Mouse (Mus musculus) brown adipose tissue, adult 24 weeks (tissue): ENCODE measurements around the gene Fgf8. TPM values are rescaled to one million over a fixed set of nuclear protein-coding genes. Genes with fewer than 3 reads are reported as not detected.

Experiments used
- H3K27ac ChIP-seq: fragments of 200-500 bp; replicated peaks from 2 replicates; pipeline ENCODE4 v1.5.1; 2012; ENCODE audit warnings: low read depth, mild to moderate bottlenecking, low read length
- H3K4me1 ChIP-seq: fragments of 200-500 bp; 2 replicates; pipeline ENCODE4 v1.6.1; 2012; ENCODE audit warnings: low read length, mixed read lengths; ENCODE audit not compliant: control insufficient read depth, insufficient read depth, insufficient read length
- H3K4me3 ChIP-seq: fragments of 200-500 bp; 2 replicates; pipeline ENCODE4 v1.5.1; 2012; ENCODE audit warnings: low read depth, mild to moderate bottlenecking, low read length, moderate library complexity; ENCODE audit not compliant: insufficient read depth
- polyA plus RNA-seq: library from polyadenylated mRNA; stranded (reverse); fragments of >200 nt; gene quantifications from 2 replicates; pipeline ENCODE4 v1.2.4, GENCODE M21; 2012; ENCODE audit not compliant: missing spikeins, insufficient read depth, insufficient read length

Fgf8 gene
- polyA plus RNA-seq, 1 experiment = not detected

GRCm38 (mm10) chr19:45741431-45742217, 1.1 kb downstream of the Fgf8 start:
- Histone ChIP-seq H3K4me1 (no peaks in the 10 kb centered on the region), H3K4me3 (no peak overlapping the region)

GRCm38 (mm10) chr19:45740817-45741216, 1.9 kb downstream of the Fgf8 start:
- Histone ChIP-seq H3K4me1 (no peaks in the 10 kb centered on the region), H3K4me3 (no peak overlapping the region), H3K27ac (no peak overlapping the region)

More at GRCm38 (mm10) chr19:45741431-45742217, 1.1 kb downstream of the Fgf8 start:
- no peak overlapping the region for H3K27ac ChIP-seq

DNA sequence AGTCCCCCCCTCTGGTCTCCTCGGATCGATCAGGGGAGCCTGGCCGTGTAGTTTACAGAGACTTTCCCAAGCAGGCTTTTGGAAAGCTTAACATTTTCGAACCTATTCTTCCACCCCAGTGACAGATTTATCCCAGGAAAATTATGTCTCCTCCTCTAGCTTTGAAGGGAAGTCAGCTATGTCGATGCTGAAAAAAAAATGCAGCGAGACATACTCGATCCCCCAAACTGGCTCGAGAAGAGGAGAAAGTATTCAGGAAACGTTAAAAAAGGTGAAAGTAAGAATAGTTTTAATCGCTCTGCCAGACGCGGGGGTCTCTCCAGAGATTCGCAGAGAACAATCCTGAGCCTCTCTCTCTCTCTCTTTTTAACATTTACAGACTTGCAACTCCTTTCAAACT, 2.5 kb downstream of the Fgf8 start:
- Histone ChIP-seq H3K4me1 (no peaks in the 10 kb centered on the region), H3K4me3 (no peak overlapping the region), H3K27ac (no peak overlapping the region)

DNA sequence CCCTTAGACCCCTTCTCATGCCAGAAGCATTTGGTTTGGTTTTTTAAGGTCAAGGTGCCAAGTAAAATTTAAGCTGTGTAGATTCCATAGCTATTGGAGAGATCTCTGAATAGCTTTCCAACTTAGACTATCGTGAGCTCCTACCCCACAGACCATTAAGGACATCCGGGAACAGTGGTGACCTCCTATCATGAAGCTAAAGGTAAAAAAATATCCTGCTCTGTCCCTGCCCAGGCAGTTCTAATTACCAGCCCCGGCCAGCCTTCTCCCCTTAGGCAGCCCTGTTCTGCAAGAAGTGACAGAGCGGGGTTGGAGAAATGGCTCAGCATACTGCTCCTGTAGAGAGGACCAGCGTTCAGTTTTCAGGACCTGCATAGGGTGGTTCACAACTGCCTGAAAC, 4.2 kb downstream of the Fgf8 start:
- Histone ChIP-seq H3K27ac (no peak overlapping the region), H3K4me1 (no peaks in the 10 kb centered on the region), H3K4me3 (no peak overlapping the region)

DNA sequence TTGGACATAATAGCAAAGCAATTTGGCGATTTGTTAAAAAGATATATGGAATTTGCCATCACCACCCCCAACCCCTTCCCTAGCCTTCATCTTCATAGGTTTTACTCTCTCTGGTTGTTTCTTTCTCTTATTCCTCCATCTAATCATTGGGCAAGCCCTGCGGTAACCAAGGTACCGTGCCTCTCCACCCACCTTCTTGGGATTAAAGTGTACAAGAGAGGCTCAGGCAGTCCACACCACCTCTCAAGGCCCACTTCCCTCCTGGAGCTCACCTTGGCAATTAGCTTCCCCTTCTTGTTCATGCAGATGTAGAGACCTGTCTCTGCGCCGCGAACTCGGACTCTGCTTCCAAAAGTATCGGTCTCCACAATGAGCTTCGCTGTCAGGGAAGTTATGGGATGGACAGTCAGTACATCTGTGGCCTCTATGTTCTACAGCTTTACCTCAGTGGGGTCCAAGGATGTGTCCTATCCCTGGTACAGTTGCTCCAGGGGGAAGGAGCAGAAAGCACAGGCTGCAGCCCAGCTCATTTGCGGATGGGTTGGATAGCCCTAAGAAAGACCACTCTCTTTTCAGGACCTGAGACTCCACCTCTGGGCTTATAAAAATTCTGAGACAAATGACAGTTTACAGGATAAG, 4.8 kb downstream of the Fgf8 start:
- H3K27ac ChIP-seq = no peak overlapping the region
- H3K4me1 ChIP-seq = no peaks in the 10 kb centered on the region
- no peak overlapping the region for H3K4me3 ChIP-seq

DNA sequence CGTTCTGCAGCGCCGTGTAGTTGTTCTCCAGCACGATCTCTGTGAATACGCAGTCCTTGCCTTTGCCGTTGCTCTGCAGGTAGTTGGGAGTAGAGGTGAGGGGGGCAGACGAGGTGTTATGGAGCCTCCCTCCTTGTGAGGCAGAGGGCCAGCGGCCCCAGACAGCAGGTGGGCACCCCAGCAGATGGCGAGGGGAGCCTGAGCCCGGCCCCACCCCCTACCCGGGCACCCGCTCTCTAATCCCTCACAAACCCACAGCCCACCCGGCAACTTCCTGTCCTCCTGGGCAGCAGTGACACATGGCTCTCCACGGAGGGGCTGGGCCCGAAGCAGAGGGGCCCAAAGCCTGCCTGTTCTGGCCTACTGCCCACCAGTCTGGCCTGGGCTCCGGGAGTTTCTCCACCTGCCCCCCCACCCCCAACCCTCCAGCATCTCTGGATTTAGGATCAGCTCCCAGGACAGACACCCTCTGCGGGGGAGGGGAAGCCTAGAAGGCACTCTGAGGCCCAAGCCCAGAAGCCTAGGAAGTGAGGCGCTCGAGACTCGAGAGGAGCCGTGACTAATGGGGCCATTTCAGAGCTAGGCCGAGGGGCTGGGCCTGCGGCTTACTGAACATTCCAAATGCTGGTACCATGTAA, 5.4 kb downstream of the Fgf8 start:
- Histone ChIP-seq H3K4me3 (no peak overlapping the region), H3K4me1 (no peaks in the 10 kb centered on the region), H3K27ac (no peak overlapping the region)

DNA sequence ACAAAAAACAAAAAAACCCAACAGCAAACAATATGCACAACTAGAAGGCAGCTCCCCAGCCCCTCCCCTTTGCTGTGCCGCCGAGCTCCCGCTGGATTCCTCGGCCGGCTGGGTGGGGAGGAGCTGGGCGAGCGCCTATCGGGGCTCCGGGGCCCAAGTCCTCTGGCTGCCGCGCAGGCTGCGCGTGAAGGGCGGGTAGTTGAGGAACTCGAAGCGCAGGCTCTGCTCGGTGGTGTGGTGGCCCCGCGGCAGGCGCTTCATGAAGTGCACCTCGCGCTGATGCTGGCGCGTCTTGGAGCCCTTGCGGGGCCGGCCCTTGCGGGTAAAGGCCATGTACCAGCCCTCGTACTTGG, 5.9 kb downstream of the Fgf8 start:
- H3K4me1 ChIP-seq = no peaks in the 10 kb centered on the region
- no peak overlapping the region for H3K4me3 ChIP-seq
- H3K27ac ChIP-seq = no peak overlapping the region

DNA sequence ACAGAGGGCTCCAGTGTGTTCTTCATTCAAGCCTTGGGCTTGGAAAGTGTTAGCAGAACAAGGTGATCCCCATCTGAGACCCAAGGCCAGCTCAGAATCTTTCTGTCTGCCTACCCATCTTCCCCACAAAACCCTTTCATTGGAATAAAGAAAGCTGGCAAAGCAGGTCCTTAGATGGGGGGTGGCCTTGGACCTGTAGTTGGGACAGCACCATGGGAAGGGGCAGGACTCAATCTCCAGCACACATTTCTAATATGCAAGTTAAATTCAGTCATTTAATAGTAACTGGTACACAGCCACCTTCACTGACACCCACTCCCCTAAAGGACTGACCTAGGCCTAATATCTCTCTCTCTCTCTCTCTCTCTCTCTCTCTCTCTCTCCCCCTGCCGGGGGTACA, 6.5 kb downstream of the Fgf8 start:
- no peak overlapping the region for H3K27ac ChIP-seq
- no peak overlapping the region for H3K4me3 ChIP-seq
- no peaks in the 10 kb centered on the region for H3K4me1 ChIP-seq

DNA sequence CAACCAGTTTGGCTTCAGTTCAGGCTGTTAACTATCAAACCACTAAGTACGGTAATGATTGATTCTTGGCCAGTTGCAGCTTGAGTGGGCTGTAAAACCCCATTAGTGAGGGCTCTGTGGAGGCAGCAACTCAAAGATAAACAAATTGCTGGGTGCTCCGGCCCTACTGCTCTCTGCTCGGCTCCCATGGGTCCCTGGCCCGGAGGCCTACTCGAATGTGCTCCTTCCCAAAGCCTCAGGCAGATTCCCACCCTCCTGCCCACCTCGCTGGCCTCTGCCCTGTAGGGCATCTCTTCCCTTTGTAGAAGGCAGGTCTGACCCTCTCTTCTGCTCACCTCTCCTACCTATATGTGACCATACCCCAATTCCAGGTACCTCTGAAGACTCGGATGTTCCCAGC, 8.0 kb downstream of the Fgf8 start:
- Histone ChIP-seq H3K4me3 (no peak overlapping the region), H3K4me1 (no peaks in the 10 kb centered on the region), H3K27ac (no peak overlapping the region)

DNA sequence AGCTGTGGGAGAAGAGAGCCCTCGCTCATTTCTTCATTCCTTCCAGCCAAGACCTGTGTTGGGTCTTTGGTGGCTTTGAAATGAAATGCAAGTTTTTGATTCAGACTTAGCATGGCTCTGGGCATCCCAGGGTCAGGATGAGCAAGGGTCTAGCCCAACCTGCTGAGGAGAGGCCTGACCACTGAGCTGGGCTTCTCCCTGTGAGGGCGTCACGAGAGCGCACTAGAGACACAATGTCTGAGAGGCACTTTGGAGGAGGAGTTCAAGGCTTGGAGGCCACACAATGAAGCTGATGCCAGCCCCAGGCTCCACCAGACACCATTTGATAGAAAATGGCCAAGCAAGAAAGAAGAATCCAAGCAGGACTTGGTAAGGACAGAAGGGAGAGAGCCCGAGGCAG, 8.5 kb downstream of the Fgf8 start:
- Histone ChIP-seq H3K4me3 (no peak overlapping the region), H3K4me1 (no peaks in the 10 kb centered on the region), H3K27ac (no peak overlapping the region)

DNA sequence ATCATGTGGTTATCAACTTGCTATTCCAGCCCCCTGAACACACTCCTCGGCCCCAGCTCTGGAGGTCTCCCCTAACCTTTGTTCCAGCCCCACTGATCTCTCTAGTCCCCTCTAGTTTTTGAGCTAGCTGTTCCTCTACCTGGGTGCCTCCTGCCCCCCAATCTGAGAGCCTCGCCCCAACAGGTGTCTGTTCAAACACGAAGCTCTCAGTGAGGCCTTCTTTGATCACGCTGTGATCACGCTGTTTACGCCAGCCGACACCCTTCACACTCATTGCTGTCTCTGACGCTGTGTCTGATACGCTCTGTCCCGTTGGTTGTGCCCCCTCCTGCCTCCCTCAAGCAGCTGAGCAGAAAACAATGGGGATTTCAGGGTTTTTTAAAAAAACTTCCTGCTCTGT, 9.2 kb downstream of the Fgf8 start:
- H3K4me1 ChIP-seq = no peaks in the 10 kb centered on the region
- H3K4me3 ChIP-seq = no peak overlapping the region
- H3K27ac ChIP-seq = no peak overlapping the region

GRCm38 (mm10) chr19:45731658-45732057, 11.1 kb downstream of the Fgf8 start:
- no peak overlapping the region for H3K4me3 ChIP-seq
- H3K4me1 ChIP-seq = no peaks in the 10 kb centered on the region
- no peak overlapping the region for H3K27ac ChIP-seq

GRCm38 (mm10) chr19:45730042-45730441, 12.7 kb downstream of the Fgf8 start:
- Histone ChIP-seq H3K27ac (no peak overlapping the region), H3K4me1 (no peaks in the 10 kb centered on the region), H3K4me3 (no peak overlapping the region)

- Histone ChIP-seq H3K4me1 (no peaks in the 10 kb centered on the region), H3K27ac (no peak overlapping the region), H3K4me3 (no peak overlapping the region)
Measured at GRCm38 (mm10) chr19:45727231-45727630, 15.5 kb downstream of the Fgf8 start.

DNA sequence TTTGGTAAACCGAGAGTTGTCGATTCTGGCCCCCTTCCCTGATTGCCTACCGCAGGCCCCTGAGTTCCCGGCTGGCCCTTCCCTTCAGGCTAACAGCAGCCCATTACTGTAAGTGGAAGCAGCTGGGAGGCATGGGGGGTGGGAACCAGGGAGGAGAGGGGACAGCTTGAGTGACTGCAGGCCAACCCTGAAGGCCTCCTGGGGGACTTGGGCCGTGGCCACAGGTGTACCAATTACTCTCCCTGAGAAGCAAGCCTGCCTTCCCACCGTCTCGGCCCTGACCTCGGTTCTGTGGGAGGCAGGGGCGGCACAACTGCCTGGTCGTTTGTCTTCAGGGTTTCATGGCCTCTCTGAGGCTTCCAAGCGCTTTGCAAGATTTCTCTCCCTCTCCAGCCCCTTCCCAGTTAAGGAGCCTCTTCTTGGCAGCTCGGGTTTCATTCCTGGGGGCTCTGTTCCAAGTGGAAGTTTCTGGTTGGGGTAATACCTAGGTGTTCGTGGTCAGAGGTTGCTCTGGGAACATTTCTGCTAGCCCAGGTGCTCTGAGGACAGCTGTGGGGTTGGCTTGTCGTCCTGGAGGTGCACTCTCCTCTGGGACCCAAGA, 16.9 kb downstream of the Fgf8 start:
- Histone ChIP-seq H3K27ac (no peak overlapping the region), H3K4me3 (no peak overlapping the region), H3K4me1 (no peaks in the 10 kb centered on the region)
